Mouse (Mus musculus): Measurements from ENCODE around the gene Map4k4.

Gene Map4k4

DNA sequence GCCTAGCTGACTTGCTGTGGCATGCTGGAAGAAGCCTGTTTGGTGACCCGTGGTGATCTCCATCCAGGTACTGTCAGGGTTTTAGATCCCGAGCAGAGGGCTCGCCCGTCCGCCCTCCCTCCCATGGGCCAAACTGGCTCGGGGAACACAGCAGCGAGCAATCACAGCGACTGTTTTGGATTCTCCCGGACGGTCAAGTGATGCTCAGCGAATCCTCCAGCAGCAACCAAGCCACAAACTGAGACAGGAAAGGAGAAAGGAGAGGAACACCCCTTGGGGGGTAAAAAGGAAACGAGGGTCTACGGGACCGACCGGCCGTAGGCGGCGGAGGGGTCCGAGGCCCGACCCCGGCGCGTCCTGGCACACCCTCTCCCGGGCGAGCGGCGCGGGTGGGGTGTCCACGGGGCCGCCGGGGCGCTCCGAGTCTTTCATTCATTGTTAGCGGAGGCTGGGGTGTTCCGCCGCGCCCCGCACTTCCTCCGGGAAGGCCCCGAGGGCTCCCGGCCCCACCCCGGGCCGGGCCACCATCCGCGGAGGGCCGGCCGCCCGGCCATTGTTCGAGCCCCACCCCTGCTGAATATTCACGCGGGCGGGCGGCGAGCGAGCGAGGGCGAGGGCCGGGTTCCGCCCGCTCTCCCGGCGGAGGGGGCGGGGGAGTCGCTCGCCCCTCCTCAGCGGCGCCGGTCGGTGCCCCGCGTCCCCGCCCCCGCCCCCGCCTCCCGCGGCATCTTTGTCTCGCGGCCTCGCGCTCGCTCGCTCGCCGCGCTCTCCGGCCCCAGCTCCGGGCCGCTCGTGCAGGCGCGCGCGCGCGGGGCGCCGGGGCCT lies at the start of gene Map4k4:
Map4k4 (plus strand) TSS at position 733 of the 825 bp plus-strand sequence.
- peak; percentile 69 for DNase-seq (ENCODE audit: low read depth, low spot score)

- DNase-seq (ENCODE audit: low read depth, low spot score): no peak
These were observed 44.8 kb upstream of the Map4k4 start for GRCm38 (mm10) chr1:39855949-39856348.

DNA sequence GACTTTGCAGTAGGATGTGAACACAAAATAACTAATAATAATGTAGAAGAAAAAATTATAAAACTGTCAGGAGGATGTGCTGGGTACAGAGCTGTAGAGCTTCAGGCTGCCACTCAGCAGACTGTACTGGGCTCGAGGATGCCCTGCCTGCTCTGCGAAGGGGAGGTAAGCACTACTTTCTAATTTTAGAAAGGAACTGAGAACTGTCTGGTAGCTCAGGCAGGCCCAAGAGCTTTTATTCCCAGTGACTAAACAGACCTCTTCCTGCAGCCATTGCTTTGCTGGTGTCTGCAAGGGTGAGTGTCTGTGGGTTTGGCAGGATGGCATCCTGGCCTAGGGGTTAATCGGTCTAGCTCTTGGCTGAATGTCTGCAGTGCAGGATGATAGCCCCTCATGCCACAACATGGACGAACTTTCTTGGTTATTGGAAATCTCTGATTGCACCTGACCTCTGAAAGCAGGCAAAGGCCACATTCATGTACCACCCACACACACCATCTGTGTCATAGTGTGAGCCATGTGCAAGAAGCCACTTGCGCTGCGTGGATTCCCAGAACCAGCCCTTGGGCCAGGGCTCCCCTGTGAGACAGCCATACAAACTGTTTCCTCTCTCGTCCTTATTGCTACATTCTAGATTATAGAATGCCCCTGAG lies 43.8 kb upstream of the Map4k4 start:
- DNase-seq (ENCODE audit: low read depth, low spot score): no peak

GRCm38 (mm10) chr1:39857448-39857820 lies 43.3 kb upstream of the Map4k4 start:
- no peak for DNase-seq (ENCODE audit: low read depth, low spot score)

DNA sequence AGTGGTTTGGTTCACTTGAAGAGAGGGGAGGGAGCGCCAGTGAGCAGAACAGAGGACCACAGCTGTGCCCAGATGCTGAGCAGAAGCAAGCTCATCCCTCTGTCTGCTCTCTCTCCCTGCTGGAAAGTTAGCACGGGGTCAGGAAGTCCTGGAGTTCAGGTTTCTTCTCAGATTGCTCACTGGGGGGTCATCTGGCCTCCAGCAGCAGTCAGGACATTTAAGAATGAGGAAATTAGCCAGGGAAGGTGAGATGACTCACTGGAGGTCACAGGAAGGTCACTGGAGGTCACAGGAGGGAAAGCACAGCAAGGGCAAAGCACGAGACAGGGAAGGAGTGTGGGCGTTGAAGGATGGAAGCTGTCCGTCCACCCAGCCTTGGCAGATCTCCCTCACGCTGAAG lies 41.5 kb upstream of the Map4k4 start:
- no peak for DNase-seq (ENCODE audit: low read depth, low spot score)

DNA sequence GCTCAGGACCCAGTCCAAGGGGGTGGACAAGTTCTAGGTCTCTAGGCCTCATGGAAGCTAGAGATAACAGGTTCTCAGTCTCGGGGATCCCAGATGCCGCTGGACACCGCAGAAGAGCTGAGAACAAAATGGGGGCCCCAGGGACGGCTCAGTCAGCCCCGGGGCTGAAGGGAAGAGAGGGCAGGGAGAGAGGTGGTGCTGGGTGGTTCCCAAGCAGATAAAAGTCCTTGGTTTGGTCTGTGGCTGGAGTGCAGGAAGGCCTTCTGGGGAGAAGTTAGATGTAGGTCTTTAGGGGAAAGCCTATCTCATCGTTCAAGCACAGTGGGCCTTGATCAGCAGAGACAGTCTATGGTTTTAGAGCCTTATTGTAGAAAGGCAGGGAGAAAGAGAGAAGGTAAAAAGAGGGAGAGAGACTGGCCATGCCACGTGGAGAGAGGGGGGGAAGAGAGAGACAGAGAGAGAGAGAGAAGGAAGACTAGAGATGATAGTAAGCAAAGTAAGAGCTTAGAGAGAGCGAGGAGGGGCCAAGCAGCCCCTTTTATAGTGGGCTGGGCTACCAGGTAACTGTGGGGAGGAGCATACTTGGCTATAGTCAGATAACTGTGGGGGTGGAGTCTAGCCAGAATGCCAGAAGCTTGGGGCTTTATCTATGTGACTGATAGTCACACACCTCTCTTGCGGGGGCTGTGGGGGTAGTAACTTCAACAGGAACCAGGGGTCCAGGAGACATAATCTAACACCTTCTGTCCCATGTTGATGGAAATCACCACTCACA lies 34.2 kb upstream of the Map4k4 start:
- DNase-seq (ENCODE audit: low read depth, low spot score): no peak

- no peak for DNase-seq (ENCODE audit: low read depth, low spot score)
These were observed 33.6 kb upstream of the Map4k4 start for GRCm38 (mm10) chr1:39867142-39867525.

GRCm38 (mm10) chr1:39867966-39868593 lies 32.6 kb upstream of the Map4k4 start:
- DNase-seq (ENCODE audit: low read depth, low spot score): no peak

DNA sequence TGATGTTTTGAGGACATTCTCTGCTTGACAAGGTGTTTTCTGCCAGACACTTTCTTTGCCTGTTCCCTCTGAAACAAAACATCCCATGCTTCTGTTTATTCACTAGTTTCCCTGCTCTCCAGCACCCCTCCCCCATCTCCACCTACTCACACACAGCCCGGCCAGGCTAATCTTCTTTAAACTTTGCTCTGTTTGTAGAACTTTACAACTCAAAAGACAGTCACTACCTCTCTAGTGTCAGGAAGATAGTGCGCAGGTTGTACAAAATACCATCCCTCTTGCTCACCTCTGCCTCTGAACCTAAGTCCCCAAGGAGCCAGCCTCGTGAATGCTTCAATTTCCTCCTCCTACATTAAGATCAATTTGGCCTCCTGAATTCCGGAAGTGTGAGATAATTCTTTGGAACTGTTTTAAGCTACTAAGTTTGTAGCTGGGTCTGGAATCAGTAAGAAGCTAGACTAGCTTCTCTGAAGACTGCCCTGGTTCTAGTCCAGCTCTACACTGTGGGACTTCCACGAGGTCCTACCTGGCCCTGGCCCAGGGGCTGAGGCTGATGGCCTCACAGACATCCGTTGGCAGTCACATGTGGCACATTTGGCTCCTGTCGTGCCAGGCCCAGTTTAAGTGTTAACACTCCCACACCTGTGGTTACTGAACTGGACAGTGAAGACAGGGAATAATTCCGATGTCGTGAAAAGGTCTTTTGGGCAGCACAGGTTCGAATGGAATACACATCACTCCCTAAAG lies 31.7 kb upstream of the Map4k4 start:
- no peak for DNase-seq (ENCODE audit: low read depth, low spot score)

- DNase-seq (ENCODE audit: low read depth, low spot score): no peak
These were observed 31.0 kb upstream of the Map4k4 start for GRCm38 (mm10) chr1:39869721-39870201.

DNA sequence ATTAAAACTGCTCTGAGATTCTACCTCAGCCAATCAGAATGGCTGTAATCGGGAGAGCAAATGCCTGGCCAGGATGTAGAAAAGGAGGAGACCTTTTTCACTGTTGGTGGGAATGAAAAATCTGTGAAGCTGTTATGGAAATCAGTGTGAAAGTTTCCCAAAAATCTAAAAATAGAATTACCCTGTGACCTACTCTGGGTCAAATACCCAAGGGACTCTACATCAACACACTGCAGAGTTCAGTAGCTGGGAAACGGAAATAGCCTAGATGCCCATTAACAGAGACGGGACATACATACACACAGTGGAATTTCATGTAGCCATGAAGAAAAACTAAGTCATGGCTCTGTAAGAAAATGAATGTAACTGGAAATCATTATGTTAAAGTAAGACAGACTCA lies 22.7 kb upstream of the Map4k4 start:
- DNase-seq (ENCODE audit: low read depth, low spot score): no peak

- no peak for DNase-seq (ENCODE audit: low read depth, low spot score)
These were observed 18.2 kb upstream of the Map4k4 start for GRCm38 (mm10) chr1:39882505-39882904.

GRCm38 (mm10) chr1:39884803-39885515 lies 15.8 kb upstream of the Map4k4 start:
- no peak for DNase-seq (ENCODE audit: low read depth, low spot score)

- no peak for DNase-seq (ENCODE audit: low read depth, low spot score)
These were observed 12.7 kb upstream of the Map4k4 start for GRCm38 (mm10) chr1:39887997-39888396.

GRCm38 (mm10) chr1:39889429-39889828 lies 11.3 kb upstream of the Map4k4 start:
- no peak for DNase-seq (ENCODE audit: low read depth, low spot score)

- no peak for DNase-seq (ENCODE audit: low read depth, low spot score)
These were observed 10.7 kb upstream of the Map4k4 start for GRCm38 (mm10) chr1:39889973-39890372.

GRCm38 (mm10) chr1:39893153-39893880 lies 7.4 kb upstream of the Map4k4 start:
- no peak for DNase-seq (ENCODE audit: low read depth, low spot score)

DNA sequence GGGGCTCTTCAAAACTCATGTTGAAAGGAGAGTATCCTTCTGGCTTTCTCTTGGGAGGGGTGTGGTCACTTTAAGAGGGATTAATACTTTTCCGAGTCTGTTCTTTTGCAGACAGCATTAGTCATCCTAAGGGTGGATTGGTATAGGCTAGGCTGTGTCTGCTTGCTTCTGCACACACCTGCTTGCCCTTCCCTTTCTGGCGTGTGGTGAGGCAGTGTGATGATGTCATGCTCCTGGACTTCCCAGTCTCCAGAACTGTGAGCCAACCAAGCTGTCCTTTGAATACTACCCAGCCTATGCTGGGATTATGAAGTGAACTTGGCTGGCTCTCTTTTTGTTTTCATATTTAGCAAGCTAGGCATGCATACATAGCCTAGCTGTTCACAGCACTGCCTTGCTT lies 5.6 kb upstream of the Map4k4 start:
- no peak for DNase-seq (ENCODE audit: low read depth, low spot score)

DNA sequence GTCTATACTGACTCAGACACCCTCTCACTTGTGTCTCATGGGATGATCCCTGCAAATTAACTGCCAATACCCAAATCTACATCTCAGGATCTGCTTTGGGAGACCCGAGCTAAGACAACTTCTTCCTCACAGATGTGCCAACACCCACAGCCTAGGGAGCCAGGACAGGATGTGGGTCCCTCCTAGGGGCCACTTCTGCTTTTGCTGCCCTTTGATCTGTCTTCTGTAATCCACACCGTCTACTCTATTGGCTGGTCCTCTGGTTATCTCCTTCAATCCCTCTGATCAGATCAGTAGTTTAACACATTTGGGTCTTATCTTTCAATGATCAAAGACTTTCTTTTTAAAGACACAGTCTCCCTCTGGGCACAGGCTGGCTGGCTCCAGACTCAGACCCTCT lies 5.2 kb upstream of the Map4k4 start:
- no peak for DNase-seq (ENCODE audit: low read depth, low spot score)

DNA sequence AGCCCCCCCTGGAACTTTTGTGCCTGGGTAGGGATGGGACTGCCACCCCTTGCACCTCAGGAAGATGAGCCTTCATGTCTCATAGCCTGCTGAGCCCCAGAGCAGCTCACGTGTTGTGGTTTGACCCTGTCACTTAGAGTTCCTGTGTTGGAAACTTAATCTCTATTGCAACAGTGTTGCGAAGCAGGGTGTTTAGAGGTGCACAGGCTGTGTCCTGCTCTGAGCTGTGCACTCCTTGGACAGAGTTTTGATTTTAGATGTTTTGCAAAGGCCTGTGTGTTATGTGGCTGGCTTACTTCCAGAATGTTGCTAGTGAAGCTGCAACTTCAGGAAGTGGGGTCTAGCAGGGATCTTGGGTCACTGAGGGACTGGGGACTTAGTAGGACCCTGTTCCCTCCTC lies 4.1 kb upstream of the Map4k4 start:
- no peak for DNase-seq (ENCODE audit: low read depth, low spot score)

Data from brain, embryonic 18.5 days (tissue).